Mouse (Mus musculus) limb, embryonic 11.5 days (tissue): ENCODE measurements around the gene Btbd3. TPM values are rescaled to one million over a fixed set of nuclear protein-coding genes. Genes with fewer than 3 reads are reported as not detected.

Source experiments
- ATAC-seq: fragments of 200-750 bp; cut with Nextera tagmentation; 2 replicates; pipeline ENCODE4 v1.8.0; 2017; ENCODE audit warnings: low read depth; ENCODE audit not compliant: insufficient number of reproducible peaks, low FRiP score, low TSS enrichment
- DNase-seq: peaks from one replicate; pipeline ENCODE4 v3.0.0-alpha.2; 2015; ENCODE audit warnings: low spot score
- H3K27ac ChIP-seq: fragments of 300-500 bp; sonication (generic); replicated peaks from 2 replicates; pipeline ENCODE4 v1.5.1; 2014; ENCODE audit warnings: low read depth, mild to moderate bottlenecking, low read length
- H3K27me3 ChIP-seq: fragments of 300-500 bp; sonication (generic); 2 replicates; pipeline ENCODE4 v1.6.1; 2014; ENCODE audit warnings: mild to moderate bottlenecking, low read length, mixed read lengths; ENCODE audit not compliant: control insufficient read depth, insufficient read depth
- H3K36me3 ChIP-seq: fragments of 300-500 bp; sonication (generic); 2 replicates; pipeline ENCODE4 v1.6.1; 2014; ENCODE audit warnings: mild to moderate bottlenecking, low read length, moderate library complexity, mixed read lengths; ENCODE audit not compliant: control insufficient read depth, insufficient read depth
- H3K4me1 ChIP-seq: fragments of 300-500 bp; sonication (generic); 2 replicates; pipeline ENCODE4 v1.6.1; 2014; ENCODE audit warnings: low read length, mixed read lengths; ENCODE audit not compliant: control insufficient read depth, insufficient read depth
- H3K4me2 ChIP-seq: fragments of 300-500 bp; sonication (generic); 2 replicates; pipeline ENCODE4 v1.6.1; 2014; ENCODE audit warnings: low read depth, mild to moderate bottlenecking, moderate library complexity; ENCODE audit not compliant: severe bottlenecking
- H3K4me3 ChIP-seq: fragments of 300-500 bp; sonication (generic); 2 replicates; pipeline ENCODE4 v1.5.1; 2014; ENCODE audit warnings: low read depth, low read length
- H3K9ac ChIP-seq: fragments of 300-500 bp; sonication (generic); 2 replicates; pipeline ENCODE4 v1.6.1; 2014; ENCODE audit warnings: mild to moderate bottlenecking, low read length
- H3K9me3 ChIP-seq: fragments of 300-500 bp; sonication (generic); 2 replicates; pipeline ENCODE4 v1.6.1; 2016; ENCODE audit warnings: low read length; ENCODE audit not compliant: control insufficient read depth
- WGBS: fragments of 180-500 bp; shearing (Covaris S2); extraction: QIAGEN DNeasy Blood & Tissue Kit; methylation state at CpG from one replicate; pipeline ENCODE4 v1.1.7; 2014; 5-methylcytosine and 5-hydroxymethylcytosine counted together
- polyA plus RNA-seq: library from polyadenylated mRNA; unstranded; fragments of >200 nt; fragmentation: Nextera tagmentation; extraction: Ambion mirVana; gene quantifications from 2 replicates; pipeline ENCODE4 v1.2.1, GENCODE M21; 2014

Btbd3 gene
- polyA plus RNA-seq, 1 experiment from 2014 or later = 18.8 TPM

DNA sequence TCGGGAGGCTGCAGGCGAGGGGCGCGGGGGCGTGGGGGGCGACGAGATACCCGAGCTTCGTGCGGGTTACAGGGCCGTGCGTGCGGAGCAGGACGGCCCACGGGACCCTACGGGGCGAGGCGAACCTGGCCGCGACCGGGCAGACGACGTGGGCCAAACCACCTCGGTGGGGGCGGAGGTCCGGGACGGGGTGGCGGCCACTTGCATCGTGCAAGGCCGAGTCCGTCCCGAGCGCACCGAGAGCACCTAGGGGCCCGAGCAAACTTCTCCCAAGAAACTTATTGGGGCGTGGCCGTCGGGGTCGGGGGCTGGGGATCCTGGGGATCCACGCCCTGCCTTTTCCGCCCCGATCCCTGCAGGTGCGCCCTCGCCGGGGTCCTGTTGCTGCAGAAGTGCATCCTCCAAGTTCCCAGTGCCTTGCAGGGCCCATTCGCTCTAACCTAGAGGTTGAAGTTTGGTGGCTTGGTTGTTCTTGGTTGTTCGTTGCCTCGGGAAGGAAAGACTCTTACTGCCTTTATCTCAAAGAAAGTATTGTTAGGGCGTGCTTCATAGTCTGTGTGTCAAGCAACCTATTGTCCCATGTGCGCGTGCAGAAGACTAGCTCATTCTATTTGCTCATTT lies 596 bp downstream of the Btbd3 start:
- WGBS = under 1% methylated on average over 42 of the region's 51 CpGs
- Histone ChIP-seq H3K4me2 (peak overlapping the region; percentile 70), H3K27ac (peak overlapping the region; percentile 70; the same call in 1 of the 2 replicates), H3K9ac (peak overlapping the region; percentile 93), H3K9me3 (no peaks in the 10 kb centered on the region), H3K27me3 (no peaks in the 10 kb centered on the region), H3K36me3 (no peaks in the 10 kb centered on the region), H3K4me3 (peak overlapping the region; percentile 83), H3K4me1 (peaks cover 3% of the 10 kb centered on the region; the same call in 1 of the 2 replicates)
- DNase-seq (peak; percentile 68), ATAC-seq (peak; percentile 75)

DNA sequence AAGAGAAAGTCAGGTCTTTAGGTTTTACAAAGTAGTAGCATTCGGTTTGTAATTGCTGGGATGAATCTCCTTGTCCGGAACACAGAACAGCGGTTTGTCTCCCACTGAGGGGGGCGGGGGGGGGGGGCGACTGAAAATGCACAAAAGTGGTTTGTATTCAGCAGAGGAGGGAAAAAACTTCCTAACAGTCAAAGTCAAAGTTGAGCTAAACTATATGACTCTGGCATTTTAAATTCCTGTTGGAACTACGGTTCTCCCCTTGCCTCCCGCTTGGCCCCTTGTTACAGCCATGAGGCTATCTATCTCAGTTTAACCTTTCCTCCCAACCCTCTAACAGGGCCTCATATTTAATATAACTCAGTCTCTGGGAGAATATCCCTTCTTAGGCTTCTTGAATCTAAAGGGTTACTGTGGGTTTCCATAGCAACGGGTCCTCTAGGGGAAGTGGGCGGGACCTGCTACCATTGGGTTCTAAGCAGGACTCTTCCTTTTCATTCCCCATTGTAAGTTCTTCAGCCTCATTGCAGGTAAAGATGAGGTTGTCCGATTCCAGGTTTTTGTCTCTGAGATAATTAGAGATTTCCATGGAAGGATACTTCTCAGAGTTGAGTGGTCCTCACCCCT lies 1.4 kb downstream of the Btbd3 start:
- Histone ChIP-seq H3K4me1 (peaks cover 3% of the 10 kb centered on the region; the same call in 1 of the 2 replicates), H3K36me3 (no peaks in the 10 kb centered on the region), H3K4me2 (peak overlapping the region; percentile 70), H3K4me3 (peak overlapping the region; percentile 83), H3K9me3 (no peaks in the 10 kb centered on the region), H3K9ac (peak overlapping the region; percentile 93), H3K27me3 (no peaks in the 10 kb centered on the region), H3K27ac (no peak overlapping the region; the same call in 1 of the 2 replicates)
- WGBS = under 1% methylated on average over 10 of the region's 10 CpGs
- ATAC-seq (peak; percentile 22; the same call in 1 of the 2 replicates), DNase-seq (peak; percentile 67)

DNA sequence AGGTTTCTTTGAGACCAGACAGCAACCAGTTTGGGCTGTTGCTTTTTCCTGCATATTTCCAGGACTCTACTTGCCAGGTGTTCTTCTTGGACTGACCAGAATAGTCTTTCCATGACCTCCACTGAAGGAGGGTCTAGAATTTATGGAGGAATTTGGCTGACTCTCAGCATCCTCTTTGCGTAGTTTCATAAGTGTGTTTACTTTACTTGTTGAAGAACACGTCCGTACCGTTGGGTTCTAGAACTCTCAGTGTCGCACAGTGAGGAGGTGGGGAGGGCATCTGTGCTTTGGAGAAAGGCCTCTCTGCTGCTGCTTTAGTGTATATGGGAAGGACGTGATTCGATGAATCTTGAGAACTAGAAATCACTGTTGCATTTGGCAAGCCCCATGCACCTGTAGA lies 4.8 kb downstream of the Btbd3 start:
- no peak for DNase-seq
- Histone ChIP-seq H3K27ac (no peak overlapping the region), H3K9ac (no peak overlapping the region), H3K27me3 (no peaks in the 10 kb centered on the region), H3K4me2 (no peak overlapping the region), H3K4me1 (peaks cover 14% of the 10 kb centered on the region), H3K9me3 (no peaks in the 10 kb centered on the region), H3K4me3 (no peak overlapping the region), H3K36me3 (no peaks in the 10 kb centered on the region)
- no peak for ATAC-seq
- WGBS = 91% methylated on average over 7 of the region's 7 CpGs

DNA sequence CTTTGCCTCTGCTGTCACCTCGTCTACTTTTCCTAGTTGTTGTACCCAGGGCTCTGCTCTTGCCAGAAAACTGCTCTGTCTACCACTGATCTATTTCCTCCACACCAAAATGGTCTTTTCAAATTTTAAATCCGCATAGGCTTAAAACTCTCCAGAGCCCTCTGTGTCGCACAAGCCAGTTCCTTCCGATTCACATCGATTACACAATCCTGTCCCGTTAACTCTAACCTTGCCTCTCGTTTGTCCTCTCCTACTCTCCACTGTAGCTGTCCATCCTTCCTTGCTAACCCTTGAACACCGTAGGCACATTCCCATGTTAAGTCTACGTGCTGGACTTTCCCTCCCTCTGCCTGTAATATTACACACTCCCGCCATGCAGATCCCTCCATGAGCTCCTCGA lies 6.5 kb downstream of the Btbd3 start:
- Histone ChIP-seq H3K27me3 (no peaks in the 10 kb centered on the region), H3K36me3 (no peaks in the 10 kb centered on the region), H3K4me1 (peaks cover 20% of the 10 kb centered on the region), H3K4me2 (no peak overlapping the region), H3K27ac (no peak overlapping the region), H3K4me3 (no peak overlapping the region), H3K9ac (no peak overlapping the region), H3K9me3 (no peaks in the 10 kb centered on the region)
- 91% methylated on average over 11 of the region's 11 CpGs for WGBS
- DNase-seq = no peak
- ATAC-seq = no peak

DNA sequence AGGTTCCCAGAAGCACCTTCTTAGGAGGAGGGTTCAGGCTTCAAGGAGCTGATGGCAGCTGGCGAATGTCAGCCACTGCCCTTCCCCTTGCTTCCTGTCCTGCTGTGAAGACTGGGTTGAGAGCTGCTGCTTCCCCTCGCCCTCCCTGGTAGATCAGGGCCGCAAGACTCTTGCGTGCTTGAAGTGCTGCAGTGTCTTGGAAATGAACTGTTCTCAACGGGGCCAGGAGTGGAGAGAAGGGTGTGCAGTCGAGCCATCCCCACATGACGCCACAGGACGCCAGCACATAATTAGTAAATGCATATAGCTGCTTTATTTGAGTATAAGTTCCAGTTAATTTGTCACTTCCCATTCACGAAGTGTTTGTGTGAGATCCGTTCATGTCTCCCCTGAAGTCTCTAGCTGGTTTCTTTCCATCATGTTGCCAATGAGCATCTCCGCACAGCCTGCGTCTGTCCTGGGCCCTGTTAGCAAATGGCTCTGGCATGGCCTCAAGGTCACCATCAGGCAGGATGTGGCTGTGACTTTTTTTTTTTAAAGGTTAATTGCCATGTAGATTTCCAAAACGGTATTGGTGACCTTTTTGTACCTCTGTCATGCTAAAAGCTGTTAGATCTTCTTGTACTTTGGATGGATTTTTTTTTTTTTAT lies 9.1 kb downstream of the Btbd3 start:
- DNase-seq = peak; percentile 47
- Histone ChIP-seq H3K4me2 (no peak overlapping the region), H3K27me3 (no peaks in the 10 kb centered on the region), H3K4me1 (peaks cover 17% of the 10 kb centered on the region), H3K9ac (no peak overlapping the region), H3K27ac (no peak overlapping the region), H3K4me3 (no peak overlapping the region), H3K9me3 (no peaks in the 10 kb centered on the region), H3K36me3 (no peaks in the 10 kb centered on the region)
- WGBS = 9% methylated on average over 13 of the region's 13 CpGs
- no peak for ATAC-seq

DNA sequence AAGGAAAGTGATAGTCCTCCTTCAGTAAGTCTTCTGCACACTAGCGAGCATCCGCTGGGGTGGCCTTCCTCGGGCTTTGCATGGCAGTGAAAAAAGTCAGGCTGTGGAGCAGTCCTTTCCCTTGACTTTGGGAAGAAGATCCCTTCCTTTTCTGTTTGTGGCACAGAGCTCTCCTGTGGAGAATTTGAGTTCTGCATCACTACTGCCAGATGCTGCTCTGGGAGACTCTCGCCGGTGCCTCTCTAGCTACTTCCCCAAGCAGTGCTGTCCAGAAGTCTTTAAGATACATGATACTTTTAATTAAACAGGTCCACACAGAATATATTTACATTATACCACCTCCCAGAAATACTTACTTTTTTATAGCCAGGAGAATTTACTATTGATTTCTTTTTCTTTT lies 10.3 kb downstream of the Btbd3 start:
- H3K9me3 ChIP-seq = no peaks in the 10 kb centered on the region
- H3K4me3 ChIP-seq = no peak overlapping the region
- no peak overlapping the region for H3K4me2 ChIP-seq
- H3K4me1 ChIP-seq = peaks cover 17% of the 10 kb centered on the region
- no peaks in the 10 kb centered on the region for H3K27me3 ChIP-seq
- no peak overlapping the region for H3K27ac ChIP-seq
- 83% methylated on average over 5 of the region's 5 CpGs for WGBS
- no peak overlapping the region for H3K9ac ChIP-seq
- DNase-seq (no peak), ATAC-seq (no peak)
- H3K36me3 ChIP-seq = no peaks in the 10 kb centered on the region

DNA sequence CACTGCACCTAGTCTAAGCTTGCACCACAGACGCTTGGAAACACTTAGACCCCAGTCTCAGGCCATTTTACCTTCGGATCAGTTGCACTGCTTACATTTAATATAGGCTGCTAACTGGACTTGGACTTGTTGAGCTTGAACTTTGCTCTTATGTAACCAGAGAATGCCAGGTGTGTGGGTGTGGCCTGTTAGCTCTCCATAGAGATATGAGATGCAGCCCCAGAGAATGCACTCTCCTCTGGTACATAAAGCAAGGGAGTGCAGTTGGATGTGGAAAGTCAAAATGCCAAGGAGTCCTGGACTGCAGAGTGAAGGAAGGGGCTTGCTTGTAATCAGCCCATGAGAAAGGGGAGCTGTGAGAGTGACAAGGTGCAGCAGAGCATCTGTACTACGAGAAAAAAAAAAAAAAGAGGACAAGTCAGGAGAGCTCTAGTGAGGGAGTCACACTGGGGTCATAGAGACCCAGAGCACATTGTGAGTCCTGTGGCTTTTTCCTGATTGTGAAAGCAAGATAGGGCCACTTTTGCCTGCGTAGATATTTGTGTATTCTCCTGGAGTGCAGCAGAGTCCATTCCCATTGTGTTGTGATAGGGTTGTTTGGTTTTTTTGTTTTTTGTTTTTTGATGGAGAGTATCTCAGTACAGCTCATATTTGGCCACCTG lies 11.6 kb downstream of the Btbd3 start:
- no peak for ATAC-seq
- WGBS = 71% methylated on average over 4 of the region's 4 CpGs
- Histone ChIP-seq H3K27me3 (no peaks in the 10 kb centered on the region), H3K4me2 (no peak overlapping the region), H3K36me3 (no peaks in the 10 kb centered on the region), H3K9me3 (no peaks in the 10 kb centered on the region), H3K4me1 (peaks cover 17% of the 10 kb centered on the region), H3K9ac (no peak overlapping the region), H3K27ac (no peak overlapping the region), H3K4me3 (no peak overlapping the region)
- no peak for DNase-seq

DNA sequence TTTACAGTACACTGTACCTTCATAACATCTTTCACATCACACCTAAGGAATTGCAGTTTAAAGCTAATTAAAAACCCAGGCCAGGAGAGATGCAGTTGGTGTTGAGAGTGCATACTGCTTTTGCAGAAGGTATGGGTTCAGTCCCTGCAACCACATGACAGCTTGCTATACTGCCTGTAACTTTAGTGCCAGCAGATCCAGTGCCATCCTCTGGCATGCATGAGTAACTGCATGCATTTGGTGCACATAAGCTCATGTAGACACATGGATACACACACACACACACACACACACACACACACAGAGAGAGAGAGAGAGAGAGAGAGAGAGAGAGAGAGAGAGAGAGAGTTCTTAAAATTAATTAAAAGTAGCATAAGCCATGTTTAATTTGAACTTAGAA lies 13.0 kb downstream of the Btbd3 start:
- Histone ChIP-seq H3K9me3 (no peaks in the 10 kb centered on the region), H3K4me3 (no peak overlapping the region), H3K9ac (no peak overlapping the region), H3K27ac (no peak overlapping the region), H3K4me2 (no peak overlapping the region), H3K27me3 (no peaks in the 10 kb centered on the region), H3K4me1 (peaks cover 17% of the 10 kb centered on the region), H3K36me3 (no peaks in the 10 kb centered on the region)
- ATAC-seq (no peak), DNase-seq (no peak)
